Mouse (Mus musculus) layer of hippocampus, adult 11-12 months (tissue): Measurements from ENCODE around the gene Adgrg6.

ENCODE experiments used
- DNase-seq: peaks from one replicate; pipeline ENCODE4 v3.0.0; 2022; ENCODE audit warnings: low spot score

The Adgrg6 gene

DNA sequence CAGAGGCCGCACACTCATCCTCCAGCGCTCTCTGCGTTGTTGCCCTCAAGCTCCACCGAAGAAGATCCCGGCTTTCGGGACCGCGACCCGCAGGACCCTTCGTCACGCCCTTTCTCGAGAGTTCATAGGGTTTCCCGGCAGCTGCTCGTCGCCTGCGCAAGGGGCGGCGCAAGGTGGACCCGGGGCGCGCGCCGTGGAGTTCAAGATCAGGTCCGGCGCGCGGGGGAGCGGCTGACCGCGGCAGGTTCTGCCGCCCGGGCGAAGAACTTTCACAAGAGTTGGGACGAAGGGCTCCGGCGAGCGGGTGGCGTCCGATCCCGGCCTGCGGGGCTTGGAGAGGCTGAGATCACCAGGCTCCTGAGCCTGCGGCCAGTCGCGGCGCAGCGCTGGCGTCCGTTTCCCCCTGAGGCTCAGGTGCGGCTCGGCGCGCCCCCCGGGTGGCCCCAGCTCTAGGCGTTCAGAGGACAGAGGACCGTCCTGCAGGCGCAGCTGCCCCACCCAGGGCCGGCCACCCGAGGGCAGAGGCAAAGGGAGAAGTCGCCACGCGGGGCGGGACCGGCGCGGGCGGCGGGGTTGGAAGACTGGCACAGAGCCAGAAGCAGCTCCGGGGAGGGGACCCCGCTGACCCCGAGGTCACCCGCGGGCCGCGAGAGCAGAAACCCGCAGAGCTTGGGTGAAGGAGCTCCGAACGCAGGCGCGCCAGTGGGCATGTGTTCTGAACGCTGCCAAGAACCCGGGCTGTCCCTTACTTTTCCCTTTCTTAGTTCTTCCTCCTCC, at the start of gene Adgrg6:
Gene Adgrg6 (minus strand): TSS at position 719 of the 777 bp plus-strand sequence.
- no peak for DNase-seq

DNA sequence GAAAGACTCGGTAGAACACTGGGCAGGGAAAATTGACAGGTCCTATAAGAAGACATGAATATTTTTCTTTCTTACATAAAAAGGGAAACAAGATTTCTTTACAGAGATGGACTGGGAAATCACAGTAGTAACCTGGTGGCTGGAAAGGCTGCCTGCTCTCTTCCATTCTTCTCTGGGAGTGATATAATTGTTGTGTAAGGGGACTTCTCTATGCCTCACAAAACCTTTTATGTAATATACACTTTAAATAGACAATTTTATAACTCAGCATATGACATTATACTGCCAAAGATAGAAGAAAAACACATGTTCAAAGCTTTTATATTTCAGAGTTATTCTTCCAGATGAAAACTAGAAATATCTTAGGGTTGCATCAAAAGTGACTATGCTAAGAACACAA, 46.8 kb upstream of the Adgrg6 start:
- no peak for DNase-seq

GRCm38 (mm10) chr10:14590816-14591215, 45.4 kb upstream of the Adgrg6 start:
- no peak for DNase-seq

DNA sequence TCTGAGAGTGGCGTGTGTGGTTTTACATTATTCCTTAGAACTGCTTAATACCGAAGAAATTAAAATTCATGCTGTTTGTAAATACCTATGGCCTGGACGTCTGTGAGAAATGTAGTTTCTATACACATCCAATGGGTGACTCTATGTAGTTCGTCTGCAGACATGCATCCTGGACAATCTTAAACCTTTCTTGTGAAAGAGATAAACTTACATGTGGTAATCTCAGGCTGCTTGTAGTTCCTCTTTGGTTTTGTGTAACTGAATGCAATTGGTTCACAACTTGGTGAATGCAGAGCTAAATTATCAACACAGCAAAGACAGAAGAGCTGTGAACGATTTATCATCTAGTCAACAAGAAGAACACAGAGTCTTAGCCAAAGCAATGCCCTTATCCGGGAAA, 44.2 kb upstream of the Adgrg6 start:
- DNase-seq: no peak

- DNase-seq: no peak
These were observed 38.0 kb upstream of the Adgrg6 start for GRCm38 (mm10) chr10:14583496-14583895.

DNA sequence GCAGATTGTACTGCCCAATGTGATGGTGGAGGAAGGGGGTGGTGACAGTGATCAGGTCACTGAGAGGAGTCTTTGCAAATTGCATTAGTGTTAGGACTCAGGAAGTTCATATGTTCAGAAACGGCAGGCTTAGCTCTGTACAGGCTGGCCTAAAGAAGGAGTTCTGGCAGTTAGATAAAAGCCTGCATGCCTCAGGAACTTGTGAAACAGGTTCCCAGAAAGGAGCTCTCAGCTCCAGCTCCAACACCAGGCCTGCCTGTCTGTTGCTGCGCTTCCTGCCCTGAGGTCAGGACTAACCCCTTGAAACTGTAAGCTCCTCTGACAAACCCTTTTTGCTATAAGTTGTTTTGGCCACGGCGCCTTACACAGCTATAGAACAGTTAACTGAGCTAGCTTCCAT, 28.8 kb upstream of the Adgrg6 start:
- DNase-seq: no peak

GRCm38 (mm10) chr10:14571143-14571542, 25.7 kb upstream of the Adgrg6 start:
- DNase-seq: no peak

DNA sequence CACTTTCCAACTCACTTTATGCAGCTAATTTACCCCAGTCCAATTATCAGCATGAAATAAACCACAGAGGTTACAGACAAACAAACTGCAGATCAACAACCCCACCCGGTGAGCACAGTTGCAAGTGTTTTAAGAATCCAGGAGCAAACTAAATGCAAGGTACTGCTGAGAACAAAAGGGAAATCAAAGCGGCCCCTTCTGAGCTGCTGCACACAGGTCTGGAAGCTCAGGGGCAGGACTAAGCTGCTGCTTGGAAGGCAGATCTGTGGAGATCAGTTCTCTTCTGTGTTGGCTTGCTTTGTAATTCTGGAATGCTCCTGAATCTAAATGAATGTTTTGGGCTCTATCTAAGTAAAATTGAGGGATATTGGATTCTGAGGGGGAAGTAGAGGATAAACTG, 25.2 kb upstream of the Adgrg6 start:
- DNase-seq: no peak

DNA sequence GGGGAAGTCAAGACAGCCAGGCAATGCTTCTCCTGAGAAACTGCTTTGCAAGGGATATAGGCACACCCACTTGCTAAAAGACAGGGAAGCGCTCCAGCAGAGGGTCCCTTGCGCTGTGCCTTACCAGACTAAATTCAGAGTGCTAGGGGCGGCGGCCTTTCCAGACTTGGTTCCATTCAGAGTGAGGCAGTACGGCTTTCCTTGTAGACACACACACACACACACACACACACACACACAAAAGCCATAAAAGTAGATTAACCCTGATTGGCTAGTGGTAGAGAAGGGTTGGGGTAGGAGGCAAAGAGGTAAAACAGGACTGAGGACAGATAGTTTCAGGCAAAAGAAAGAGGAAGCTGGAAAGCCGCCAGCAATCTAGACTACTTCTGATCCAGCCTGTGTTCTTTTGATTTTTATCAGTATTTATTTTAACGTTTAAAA, 672 bp upstream of the Adgrg6 start:
- DNase-seq: no peak

GRCm38 (mm10) chr10:14544608-14544940, 885 bp downstream of the Adgrg6 start:
- DNase-seq: no peak

GRCm38 (mm10) chr10:14543511-14544067, 1.9 kb downstream of the Adgrg6 start:
- DNase-seq: no peak

- no peak for DNase-seq
These were observed 8.4 kb downstream of the Adgrg6 start for GRCm38 (mm10) chr10:14537102-14537501.

- DNase-seq: no peak
These were observed 14.4 kb downstream of the Adgrg6 start for GRCm38 (mm10) chr10:14531090-14531489.

GRCm38 (mm10) chr10:14530670-14531069, 14.8 kb downstream of the Adgrg6 start:
- DNase-seq: no peak

- DNase-seq: no peak
These were observed 17.7 kb downstream of the Adgrg6 start for GRCm38 (mm10) chr10:14527765-14528164.

DNA sequence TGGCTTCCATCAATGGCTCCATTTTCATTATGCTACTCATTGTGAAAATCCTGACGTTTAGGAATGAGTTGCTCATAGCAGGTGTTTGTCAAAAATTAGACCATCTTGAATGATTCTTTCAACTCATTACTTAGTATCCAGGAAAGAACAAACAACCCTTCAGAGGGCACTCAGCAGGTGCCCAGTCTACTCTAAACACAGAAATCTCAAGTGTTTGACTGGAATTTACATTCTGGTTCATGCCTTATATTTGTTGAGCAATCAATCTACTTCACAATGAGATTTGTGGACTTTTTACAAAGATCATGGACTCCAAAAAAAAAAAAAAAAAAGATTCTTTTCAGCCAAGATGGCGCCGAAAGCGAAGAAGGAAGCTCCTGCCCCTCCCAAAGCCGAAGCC, 22.7 kb downstream of the Adgrg6 start:
- no peak for DNase-seq

DNA sequence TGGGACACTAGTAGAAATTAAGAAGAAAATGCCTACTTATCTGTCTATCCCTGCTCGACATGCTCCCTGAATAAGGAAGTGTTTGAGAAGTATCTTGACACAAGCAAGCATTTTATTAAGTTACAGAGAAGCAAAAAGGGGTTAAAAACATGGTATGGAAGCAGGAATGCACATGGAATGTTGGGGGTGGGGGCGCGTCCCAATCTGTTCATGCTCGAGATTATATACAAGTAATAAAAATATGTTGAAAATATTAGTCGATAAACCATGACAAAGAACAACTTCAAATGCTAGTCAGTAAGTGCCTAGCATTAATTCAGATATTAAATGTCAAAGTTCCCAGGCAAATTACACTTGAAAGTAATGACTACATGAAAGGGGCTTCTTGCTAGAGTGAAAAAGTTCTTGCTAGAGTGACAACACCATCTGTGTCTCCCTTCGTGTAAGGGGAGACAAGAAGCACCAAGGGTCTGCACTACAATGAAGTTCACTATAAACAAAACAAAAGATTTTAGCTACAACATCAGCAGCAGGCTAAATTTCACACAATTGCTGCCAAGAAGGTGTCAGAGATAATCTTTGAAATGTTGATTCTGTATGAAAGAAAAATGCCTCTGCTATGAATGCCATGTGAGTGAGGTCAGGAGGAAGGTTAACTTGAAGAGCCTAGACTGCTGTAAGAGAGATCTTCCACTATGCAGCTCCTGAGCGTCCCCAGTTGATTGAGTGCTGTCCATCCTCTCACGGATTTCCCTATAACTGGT, 24.4 kb downstream of the Adgrg6 start:
- DNase-seq: no peak

GRCm38 (mm10) chr10:14517909-14518308, 27.6 kb downstream of the Adgrg6 start:
- no peak for DNase-seq

DNA sequence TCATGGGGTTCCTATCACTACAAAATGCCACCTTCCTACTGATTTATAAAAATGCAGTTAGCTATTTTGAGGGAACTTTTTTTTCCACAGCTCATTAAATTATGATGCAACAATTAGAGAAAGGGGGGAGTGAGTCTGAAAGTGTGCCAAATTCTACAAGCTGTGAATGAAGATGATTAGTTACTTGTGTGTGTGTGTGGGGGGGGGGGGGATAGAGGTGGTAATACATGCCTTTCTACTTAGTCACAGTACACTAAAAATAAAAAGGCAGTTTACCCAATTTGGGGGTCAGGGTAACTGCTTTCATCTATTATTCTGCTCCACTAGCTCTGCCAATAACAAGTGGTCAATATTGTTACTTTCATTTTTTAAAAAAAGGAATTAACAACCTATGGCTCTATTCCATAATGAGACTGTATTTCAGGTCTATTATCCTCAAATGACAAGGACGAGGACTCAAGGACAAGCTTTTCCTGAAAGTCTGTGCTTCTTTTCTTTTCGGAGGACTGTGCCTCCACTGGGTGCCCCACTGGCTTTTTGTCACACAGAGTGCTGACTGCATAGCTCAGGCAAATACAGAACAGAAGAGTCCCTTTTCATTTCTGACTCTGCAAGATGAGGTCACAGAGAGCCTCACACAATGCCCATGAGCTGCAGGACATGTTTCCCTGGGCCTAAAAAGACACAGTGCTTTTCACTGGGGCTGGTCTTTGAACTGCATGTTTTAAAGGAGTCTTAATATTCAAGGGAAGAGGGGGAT, 33.4 kb downstream of the Adgrg6 start:
- no peak for DNase-seq

GRCm38 (mm10) chr10:14511157-14511556, 34.3 kb downstream of the Adgrg6 start:
- no peak for DNase-seq

DNA sequence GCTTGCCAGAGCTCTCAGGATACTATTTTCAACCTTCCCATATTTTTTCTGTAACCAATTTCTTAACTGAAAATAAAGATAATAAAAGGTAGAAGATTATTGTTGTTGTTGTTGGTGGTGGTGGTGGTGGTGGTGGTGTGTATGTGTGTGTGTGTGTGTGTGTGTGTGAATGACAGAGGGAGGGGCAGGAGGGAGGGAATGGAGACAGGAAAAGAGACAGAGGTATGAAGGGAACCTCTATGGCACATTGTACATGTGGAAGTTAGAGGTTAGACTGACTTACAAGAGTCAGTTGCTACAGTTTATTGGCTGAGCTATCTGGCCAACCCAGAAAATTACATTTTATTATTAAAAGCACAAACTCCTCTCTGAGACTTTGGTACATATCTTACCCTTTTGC, 49.8 kb downstream of the Adgrg6 start:
- no peak for DNase-seq

- DNase-seq: no peak
These were observed 50.3 kb downstream of the Adgrg6 start for GRCm38 (mm10) chr10:14495204-14495603.

DNA sequence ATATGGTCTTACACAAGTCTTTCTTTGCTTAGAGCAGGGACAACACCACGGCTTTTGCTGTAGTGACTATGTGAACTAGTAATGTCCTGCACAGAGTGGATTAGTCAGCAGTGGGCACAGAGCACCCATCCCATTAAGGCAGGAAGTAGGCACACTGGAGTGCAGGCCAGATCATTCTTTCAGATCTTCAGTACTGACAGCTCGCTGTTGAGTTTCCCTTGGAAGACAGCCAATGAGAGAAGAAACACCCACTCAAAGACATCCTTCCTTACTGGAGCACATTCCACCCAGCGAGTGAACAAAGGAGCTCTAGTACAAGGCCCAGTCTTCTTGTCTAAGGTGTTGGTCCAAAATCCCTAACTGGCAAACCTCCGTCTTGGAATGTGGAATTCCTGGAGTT, 53.6 kb downstream of the Adgrg6 start:
- DNase-seq: no peak
